Mouse (Mus musculus) fibroblast of lung, adult 2 months (primary cell): Measurements from ENCODE around the gene Gfra1.

Experiments used
- DNase-seq: peaks from one replicate; pipeline ENCODE4 v3.0.0-alpha.2; 2011; ENCODE audit warnings: low read depth

The Gfra1 gene

DNA sequence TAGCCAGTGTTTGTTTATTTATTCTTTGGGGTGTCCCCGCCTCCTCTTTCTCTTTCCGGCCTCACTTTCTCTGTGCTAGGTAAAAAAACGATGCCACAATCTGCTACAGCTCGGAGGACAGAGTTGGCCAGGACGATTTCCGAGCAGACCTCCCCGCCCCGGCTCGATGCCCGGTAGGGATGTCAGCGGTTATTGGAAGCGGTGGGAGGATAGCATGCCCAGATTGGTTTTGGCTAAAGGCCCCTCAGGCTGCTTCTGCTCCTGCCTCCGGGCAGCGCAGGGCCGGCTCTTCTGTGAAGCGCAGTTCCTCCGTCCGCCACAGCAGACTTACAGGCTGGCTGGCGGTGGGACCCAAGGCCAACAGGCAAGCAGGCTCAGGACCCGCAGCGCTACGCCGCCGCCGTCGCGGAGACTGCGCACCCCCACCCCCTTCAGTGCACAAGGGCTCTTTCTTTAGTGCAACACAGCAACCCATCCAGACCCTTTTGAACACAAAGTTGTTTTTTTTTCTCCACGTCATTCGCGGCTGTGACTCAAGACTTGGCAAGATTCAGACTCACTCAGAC lies at the start of gene Gfra1:
Gene Gfra1, minus strand, starts transcription at position 414 of the 566 bp plus-strand sequence.
- peak; percentile 67 for DNase-seq

DNA sequence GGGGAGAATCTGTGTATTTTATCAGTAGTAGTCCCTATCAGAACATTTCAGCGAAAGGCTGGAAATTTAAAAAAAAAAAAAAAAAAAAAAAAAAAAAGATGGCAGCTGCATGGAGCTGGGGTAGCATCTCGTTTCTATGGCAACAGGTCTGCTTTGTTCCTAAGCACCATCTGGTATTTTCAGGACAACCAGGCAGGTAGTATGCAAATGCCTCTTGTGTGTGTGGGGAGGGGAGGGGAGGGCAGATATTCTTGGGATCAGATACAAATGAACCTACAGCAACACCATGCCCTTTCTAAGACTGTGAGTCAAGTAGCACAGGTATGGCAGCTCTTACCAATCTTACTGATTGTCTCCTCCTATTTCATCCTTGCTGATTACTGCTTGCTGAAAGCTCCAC lies 44.3 kb upstream of the Gfra1 start:
- DNase-seq: no peak

DNA sequence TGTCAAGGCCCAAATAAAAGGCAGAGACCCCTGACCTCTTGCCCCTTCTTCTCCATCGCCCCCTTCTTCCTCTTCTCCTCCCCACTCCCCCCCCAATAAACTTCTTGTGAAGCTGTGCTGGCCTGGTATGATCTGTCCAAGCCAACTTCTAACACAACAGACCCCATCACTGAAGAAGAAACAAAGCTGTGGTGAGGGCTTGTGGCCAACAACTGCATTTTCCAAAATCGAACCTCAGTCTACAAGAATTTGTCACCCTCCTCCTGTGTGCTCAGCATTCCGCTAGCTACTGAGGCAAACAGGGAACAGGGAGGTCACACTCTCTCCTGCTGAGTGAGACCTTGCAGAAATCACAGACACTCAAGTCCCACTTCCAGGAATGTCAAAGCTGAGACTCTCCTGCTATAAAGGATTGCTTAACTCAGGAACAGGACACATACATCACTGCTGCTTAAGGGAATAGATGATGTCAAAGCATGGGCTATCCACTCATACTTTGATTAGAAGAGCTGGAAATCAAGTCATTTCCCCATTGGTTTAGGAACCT lies 43.8 kb upstream of the Gfra1 start:
- DNase-seq: no peak

DNA sequence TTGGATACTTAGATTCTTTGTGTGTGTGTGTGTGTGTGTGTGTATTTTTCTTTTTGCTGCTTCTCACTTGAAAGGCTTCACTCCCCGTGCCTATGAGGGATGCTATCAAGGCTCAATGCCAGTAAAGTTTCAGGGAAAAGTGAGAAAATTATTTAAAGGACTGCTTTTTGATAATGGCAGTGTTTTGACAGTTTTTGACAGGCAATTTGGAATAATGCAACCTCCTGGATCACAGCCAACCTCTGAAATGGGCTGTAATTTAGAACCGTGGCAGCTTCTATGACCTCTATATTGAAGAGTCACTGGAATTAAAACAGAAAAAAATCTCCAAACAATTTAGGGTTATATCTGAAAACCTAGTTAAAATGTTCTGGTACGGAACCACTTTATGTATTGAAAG lies 41.4 kb upstream of the Gfra1 start:
- DNase-seq: no peak

DNA sequence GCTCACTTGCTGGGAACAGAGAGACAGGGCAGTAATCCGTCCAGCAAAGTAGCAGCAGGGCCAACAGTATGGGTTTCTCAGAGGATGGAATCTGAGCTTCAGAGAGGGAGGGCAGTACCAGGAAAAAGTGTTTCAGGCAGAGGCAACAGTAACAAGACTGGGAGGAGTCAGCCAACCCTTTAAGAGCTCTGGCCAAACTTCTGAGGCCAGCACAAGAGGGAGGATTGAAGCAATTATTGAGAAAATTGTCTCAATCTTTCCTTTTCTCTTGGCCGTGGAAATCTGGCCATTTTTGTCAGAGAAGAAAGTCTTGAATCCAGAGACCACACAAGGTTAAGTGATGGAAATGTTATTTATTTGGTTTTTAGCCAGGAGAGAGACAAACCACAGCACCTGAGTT lies 31.0 kb upstream of the Gfra1 start:
- peak; percentile 40 for DNase-seq

DNA sequence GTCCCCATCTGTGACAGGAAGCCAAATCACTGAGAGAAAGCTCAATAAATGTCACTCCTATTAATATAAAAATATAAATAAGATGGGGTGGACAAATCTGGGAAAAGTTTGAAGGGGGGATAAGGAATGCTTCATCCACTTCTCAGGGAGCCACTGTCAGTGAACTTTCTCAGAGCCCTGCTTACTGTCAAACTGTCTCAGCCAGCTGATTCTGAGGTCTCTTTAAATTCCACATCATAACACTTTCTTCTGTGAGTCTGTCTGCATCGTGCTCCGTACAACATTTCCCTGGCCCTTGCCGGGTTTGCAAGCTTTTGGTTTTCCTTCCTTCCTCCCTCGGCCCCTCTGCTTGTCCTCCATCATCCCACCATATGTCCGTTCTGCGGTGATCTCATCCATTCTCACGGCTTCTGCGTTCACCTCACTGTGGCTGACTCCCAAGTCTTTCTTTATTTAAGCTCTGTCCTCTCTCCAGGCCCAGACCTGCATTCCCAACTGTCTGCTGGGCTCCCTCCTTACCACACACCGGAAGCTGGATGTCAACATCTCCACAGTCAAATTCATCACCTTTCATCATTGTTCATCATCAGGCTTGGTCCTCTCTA lies 26.8 kb upstream of the Gfra1 start:
- no peak for DNase-seq

DNA sequence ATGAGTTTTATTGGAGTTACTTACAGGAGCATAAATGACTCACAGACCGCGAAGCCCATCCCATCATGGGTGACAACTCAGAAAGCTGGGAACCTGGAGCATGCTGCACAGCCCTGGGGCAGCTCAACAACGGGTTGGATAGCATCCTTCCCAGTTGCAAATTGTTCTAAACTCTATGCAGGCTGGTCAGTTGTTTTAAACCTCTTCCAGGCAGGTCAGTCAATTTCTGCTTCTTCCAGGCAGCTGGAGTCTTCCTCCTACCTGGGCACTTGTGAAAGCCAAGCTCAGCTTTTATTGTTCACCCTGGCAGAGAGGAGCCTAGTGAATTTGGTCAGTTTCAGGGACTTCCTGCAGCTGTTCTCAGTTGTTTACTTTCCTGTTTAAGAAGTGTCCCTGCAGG lies 18.5 kb upstream of the Gfra1 start:
- no peak for DNase-seq

DNA sequence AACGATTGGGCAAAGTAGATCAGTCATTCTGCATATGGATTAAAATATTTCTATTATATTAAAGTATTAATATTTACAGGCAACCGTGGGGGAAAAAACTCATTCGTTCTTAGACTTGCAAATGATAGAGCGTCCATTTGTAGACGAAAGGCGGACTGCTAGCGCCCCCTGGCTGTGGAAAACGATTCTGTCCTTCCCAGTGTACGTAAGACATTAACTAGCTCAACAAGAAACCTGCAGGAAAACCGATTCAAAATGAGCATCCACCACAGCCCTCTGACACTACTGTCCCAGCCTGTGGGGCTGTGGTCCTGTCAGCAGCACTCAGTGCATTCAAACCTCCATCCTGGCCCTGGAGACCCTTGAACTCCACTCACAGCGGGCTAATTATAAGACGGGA lies 13.7 kb upstream of the Gfra1 start:
- DNase-seq: peak; percentile 68

DNA sequence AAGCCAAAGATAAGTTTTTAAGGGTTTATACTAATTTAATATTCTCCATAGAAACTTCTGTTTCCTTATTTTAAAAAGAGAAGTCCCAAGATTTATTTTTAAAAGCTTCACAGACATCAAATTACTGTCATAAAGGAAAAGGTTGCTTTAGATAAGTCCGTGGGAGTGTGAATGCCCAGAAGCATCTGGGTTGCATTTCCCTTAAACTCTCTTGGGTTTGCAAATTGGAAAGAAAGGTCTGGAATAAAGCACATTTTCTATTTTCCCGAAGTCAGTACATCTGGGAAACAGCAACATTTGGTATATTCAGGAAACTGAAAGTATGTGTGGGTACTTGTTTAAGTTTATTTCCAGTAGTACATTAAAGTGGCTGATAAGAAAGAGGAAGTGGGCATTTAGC lies 12.6 kb upstream of the Gfra1 start:
- no peak for DNase-seq

DNA sequence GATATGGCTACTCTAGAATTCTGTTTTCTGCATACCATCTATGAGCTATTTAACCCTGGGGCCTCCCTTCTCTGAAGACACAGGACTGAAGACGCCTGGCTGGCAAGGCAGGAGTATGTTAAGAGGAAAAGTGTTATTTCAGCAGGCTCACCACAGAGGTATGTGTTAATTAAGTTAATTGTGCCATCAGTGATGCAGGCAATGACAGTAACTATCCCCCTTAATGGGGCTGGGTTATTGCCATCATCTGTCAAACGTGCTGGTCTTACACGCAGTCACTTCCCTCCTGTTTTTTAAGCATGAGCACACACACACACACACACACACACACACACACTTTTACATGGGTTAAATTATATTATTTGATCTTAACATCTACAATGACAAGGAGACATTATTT lies 8.0 kb upstream of the Gfra1 start:
- DNase-seq: no peak

DNA sequence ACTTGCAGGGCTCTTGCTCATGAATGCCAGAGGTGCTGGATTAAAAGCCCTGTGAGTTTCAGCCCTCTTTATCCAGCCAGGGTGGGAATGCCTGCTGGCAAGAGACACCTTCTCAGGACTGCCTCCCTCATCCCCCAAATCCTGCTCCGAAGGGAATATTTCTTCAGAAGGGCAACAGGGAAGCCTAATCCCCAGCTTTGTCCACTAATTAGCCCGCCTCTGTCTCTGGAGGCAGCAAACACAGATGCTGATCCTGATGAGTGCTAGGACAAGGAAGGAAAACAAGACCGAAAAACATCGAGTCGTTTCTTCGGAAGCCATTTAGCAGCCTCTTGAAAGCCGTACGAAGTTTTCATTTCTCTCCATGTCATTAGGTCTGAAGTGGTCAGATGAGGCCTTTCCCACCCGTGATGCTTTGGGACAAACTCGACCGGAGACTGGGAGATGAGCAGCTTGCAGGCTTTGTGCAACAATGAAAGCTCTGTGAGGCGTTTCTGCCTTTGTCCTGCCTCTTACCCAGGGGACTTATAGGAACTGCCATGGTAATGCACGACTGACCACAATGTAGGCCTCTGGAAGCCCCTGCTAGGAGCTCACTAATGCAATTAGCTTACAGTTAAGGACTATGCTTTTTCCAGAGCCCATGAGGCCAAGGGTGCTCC lies 4.8 kb upstream of the Gfra1 start:
- DNase-seq: no peak

DNA sequence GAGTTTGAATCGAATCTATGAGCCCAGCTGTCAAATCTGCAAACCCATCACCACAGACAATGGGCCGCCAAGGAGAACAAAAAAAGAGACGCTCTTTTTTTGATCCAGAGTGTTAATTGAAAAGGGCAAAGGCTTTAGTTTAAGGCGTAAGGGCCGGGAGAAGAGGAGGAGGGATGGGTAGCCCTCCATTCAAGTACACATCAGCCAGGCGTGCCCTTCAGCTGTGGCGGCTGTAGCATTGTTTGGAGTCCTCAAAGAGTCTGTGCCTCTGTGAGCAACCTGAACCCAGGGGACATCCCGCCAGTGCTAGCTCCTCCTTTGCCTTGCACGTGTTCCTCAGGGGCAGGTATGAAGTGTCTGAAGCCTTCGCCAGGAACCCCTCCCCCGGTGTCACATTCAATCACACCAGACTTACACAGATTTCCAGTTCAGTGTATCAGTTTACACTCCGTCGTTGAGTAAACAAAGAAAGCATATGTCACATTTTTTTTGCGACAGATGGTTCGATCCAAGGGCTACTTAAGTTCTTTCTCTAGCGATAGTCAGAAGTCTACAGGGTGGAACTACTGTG lies 867 bp upstream of the Gfra1 start:
- no peak for DNase-seq

DNA sequence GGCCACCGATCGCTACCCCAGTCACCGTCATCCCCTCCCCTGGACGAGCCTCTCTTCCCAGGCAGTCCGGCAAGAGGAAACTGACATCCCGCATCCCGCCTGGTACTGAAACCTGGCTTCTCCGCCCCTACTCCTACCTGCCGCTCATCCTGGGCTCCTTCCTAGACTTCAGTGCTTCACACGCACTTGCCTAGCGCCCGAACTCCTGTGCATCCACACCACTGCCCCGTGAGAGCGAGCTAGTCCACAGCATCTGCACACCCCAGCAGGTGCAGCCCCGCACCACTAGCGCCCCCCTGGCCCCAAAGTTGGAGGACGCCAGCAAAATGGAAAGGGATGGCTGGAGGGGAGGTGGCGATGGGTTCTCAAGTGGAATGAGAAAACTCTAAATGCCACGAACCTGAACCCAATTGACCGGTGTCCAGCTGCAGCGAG lies 631 bp downstream of the Gfra1 start:
- DNase-seq: no peak

DNA sequence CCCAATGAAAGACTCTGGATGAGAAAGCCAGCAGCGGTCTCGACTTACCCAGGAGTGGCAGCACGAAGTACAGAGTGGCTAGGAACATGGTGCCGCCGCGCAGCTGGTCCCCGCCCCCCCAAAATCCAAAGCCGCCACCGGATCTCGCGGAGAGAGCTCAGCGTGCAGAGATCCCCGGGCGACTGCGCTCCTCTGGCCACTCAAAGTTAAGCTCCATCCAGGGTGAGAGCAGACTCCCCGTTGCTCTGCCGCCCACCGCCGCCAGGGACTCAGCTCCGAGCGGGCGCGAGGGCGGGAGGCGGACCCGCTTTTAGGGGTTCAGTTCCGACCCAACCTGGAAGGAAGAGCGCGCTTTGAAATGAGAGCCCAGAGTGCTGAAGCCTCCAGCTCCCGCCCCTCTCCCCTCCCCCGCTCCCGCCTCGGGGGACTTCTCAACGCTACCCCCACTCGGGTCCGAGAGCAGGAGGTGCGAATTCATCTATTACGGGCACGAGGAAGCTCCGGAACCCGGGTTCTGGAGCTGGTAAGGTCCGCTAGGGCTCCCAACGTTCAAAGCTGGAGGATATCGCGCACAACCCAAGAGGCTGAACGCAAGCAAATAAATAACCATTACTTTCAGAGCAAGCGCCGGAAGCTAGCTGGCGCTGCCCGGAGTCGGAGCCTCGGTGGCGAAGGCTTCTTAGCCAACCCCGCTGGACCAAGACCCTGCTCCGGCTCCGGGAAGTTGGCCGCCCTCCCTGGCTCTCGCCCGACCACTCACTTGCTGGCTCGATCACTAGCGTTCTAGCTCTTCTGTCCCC lies 1.2 kb downstream of the Gfra1 start:
- DNase-seq: peak; percentile 20

DNA sequence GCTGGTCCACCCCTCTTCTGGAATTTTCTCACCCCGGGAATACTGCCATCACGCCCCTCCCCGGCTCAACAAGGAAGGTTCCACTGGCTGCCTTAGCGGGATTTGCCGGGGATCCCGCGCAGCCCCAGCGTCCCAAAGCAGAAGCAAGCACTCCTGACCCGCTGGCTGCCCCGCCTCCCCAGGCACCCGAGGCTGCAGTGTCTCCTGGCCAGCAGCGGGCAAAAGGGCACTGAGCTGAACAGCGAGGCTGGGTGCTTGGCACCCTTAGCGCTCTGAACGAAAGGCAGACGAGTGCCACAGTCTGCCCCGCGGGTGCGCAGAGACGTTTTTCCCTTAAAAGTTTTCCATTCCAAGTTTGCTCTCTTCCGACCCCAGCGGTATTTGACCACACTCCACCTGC lies 2.1 kb downstream of the Gfra1 start:
- no peak for DNase-seq

DNA sequence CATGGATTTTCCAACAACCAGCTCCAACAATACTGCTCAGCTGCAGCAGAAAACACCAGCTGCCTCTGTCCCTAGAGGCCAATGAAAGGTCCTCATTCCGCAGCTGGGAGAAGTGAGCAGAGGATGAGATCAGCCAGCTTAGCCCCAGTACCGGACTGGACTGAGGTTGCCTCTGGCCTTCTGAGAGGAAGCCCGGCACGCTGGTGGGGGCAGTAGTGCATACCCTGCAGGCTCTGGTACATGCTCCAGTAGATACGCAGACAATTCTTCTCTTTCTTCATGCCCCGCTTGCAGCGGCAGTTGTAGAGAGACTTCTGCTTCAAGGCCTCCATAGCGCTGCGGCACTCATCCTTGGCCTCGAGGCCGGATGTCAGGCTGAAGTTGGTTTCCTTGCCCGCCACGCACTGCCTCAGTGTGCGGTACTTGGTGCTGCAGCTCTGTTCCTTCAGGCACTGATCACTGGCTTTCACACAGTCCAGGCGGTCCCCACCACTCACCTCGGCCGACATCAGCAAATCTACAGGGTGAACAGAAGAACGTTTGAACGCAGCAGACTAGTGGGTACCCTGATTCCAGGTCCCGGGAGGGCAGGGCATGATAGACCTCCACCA lies 2.7 kb downstream of the Gfra1 start:
- DNase-seq: no peak

DNA sequence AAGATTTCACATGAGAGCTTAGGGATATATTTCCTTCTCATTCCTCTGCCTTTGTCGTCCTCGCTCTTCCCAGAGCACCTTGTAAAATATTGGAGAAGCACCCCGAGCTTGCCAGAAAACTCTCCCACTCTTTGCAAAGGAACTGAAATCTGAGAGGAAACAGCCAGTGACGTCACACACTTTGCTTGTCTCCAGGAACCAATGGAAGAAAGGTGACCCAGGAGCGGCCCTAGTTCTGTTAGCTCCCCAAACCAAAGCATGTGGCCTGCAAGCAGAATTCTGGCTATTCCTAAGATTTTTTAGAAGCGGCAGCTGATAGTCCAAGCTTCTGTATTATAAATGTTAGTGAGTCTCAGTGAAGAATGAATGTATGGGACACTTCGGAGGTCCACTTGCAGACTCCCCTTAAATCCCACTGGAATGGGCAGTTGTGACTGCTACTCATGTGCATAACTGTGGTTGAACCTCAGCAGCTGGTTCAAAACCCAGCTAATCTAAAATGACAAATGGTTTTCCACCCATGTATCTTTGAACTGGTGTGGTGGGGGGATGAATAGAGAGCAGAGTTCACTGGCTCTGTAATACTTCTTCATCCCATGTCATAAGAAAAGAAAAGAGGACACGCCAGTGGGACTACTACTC lies 3.4 kb downstream of the Gfra1 start:
- DNase-seq: no peak

DNA sequence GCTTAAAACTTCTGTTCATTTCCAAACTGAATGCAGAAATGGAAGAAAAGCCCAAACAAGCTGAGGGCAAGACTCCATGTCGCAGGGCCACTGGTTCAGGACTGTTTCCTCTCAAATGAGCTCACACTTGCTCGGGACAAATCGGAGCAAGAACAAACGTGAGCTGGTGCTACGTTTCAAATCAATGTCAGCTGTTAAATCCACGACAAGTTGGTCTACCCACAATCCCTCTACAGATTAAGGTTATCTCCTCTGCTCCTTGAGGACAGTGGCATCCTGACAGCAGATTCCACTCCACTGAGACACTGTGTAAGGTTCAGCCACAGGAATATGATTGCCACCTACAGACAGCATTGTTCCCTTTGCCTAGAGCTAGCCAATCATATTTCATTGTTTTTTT lies 4.4 kb downstream of the Gfra1 start:
- DNase-seq: no peak

DNA sequence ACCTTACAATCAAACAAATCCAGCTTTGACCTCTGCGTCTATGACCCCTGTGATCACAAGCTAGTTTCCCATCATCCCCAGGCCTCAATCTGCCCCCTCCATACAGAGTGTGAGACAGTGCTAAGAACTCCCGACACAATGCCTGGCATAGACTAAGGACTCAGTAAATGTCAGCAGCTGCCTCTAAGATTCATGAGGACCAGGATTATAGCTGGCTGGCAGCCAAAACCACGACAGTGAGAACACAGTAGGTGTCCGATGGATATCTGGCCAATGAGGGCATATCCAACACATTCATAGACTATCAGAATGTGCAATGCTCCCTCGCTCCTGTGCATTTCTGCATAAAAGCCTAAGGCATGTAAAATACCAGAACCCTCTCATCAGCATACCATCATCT lies 5.0 kb downstream of the Gfra1 start:
- DNase-seq: no peak

DNA sequence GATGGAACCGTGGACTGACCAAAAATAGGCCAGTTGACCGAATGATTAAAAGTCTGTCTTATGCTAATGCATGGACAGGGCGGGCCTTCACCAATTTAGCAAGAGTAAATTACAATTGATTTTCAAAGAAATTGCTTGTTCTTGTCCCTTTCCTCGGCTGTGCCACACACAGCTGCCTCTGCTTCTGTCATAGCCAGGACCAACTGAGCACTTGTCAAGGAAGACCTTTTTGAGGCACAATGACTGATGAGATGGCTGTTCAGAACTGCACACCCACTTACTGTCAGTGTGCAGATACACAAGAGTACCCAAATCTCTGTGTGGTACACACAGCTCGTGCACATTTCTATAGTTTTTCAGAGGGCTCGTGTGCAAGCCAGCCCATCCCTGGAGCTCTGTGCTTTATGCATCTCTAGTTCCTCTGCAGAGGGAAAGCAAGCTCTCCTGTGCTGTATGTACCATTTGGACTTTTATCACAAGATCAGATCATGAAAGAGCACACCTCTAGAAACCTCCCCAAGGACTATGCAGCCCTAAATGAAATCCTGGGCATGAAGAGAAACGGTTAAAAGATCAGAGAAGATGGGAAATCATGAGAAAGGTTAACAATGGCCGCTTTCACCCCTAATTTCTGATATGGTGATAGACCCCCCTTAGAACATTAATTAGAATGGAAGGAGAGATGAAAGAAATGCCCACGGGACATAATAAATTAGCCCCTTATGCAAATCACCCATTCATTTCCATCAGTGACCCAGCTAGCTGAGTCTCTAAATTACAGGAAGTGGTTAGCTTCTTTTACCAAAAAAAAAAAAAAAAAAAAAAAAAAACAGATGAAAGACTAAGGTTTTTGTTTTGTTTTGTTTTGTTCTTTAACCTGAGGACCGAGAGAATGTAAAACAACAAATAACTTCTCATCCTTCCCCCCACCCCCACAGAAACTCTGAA lies 12.7 kb downstream of the Gfra1 start:
- no peak for DNase-seq
